Mouse (Mus musculus) retina, embryonic 14.5 days (tissue): ENCODE results near the gene Vmn1r6.
"Not testable (repeated sequence)": the region's sequence is repeated elsewhere in the genome, so short reads cannot be mapped to it uniquely, and the experiment has no call there.

Experiments used
- DNase-seq: peaks from one replicate; pipeline ENCODE4 v3.0.0-alpha.2; 2015; ENCODE audit warnings: low spot score

The Vmn1r6 gene

GRCm38 (mm10) chr6:56996943-56997342 is at the start of gene Vmn1r6:
Gene Vmn1r6 (plus strand): TSS chr6:56997243.
- DNase-seq, result no peak

GRCm38 (mm10) chr6:56956436-56956835 is 40.6 kb upstream of the Vmn1r6 start:
- DNase-seq, result no peak

- no peak for DNase-seq
Observed at GRCm38 (mm10) chr6:56969973-56970372, 27.1 kb upstream of the Vmn1r6 start, which contains the start of gene Vmn1r5. Gene Vmn1r5 (plus strand): TSS chr6:56970273.

GRCm38 (mm10) chr6:57025224-57025623 is 28.2 kb downstream of the Vmn1r6 start, which contains the start of gene Vmn1r7:
Gene Vmn1r7 (minus strand): TSS chr6:57025324.
- not testable (repeated sequence) for DNase-seq

- no peak for DNase-seq
Observed at GRCm38 (mm10) chr6:57031984-57032383, 34.9 kb downstream of the Vmn1r6 start, which contains the start of gene Vmn1r8. Gene Vmn1r8 (plus strand): TSS chr6:57032284.

GRCm38 (mm10) chr6:57034674-57035073 is 37.6 kb downstream of the Vmn1r6 start:
- DNase-seq, result no peak
